Mouse (Mus musculus): Measurements from ENCODE around the gene Fuom.
A peak's percentile ranks its signal among the peaks of the same experiment; 100 is the strongest.

The Fuom gene

DNA sequence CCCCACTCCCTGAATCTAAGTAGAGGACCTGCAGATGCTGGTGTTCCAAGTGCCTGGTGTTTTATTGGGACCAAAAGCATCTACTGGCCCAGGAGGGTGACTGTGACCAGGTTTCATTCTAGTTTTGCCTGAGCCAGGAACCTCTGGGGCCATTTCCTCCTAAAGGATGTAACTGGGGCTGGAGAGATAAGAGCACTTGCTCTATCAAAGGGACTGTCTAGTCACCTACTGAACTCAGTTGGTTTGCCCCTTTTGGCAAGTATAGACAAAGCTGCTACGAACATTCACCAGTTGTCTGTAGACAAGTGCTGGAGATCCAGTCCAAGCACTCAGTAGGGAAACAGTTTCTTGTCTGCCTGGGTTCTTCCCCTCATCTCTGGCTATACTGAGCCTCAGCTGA lies 3.8 kb downstream of the Fuom start:
- DNase-seq = no peak

DNA sequence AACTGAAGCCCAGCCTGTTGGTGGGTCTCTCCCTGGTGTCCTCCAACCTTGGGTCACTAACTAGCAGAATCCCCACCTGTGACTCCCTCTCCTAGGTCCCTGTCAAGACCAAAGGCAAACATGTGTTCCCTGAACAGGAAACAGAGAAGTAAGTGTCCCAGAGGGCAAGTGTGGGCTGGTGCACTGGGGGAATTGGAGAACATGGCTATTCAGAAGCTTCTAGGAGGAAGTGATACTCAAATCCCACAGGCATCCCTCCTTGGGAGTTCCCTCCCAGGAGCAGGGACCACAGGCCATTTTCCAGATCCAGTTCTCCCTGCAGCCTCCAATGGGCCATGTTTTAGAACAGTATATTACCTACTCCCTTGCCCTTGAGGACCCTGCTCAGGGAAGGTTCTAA lies 6.2 kb downstream of the Fuom start:
- no peak for DNase-seq

- DNase-seq = no peak
Measured at GRCm38 (mm10) chr7:140095556-140095955, 6.7 kb downstream of the Fuom start.

GRCm38 (mm10) chr7:140094954-140095353 lies 7.3 kb downstream of the Fuom start:
- DNase-seq = no peak

DNA sequence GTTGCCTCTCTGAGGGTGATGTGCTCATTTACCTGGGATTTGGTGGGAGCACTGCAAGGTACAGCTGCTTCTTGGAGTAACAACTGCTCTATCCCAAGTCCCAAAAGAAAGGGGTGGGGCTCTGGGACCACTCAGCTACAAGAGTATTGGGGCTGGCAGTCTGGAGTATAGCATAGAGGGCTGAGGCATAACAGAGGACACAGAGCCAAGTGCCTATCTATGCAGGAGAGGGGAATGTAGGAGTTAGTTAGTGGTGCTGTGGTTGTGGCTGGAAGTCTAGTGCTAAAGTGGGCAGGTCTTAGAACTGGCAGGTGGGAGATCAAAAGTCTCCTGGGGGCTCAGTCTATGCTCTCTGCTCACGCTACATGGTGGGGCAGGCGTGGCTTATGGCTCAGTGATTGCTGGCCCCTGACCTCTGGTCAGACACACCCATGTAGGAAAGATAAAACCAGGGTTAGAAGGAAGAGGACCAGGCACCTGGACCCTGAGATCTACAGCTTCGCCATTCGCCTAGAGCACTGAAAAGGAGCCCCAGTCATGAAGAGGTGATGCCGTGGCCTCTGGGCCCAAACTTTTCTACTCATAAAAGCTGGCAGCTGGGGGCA lies 9.2 kb downstream of the Fuom start, which contains the start of gene Prap1:
Prap1 (plus strand) TSS at position 472 of the 605 bp plus-strand sequence.
- no peak for DNase-seq

DNA sequence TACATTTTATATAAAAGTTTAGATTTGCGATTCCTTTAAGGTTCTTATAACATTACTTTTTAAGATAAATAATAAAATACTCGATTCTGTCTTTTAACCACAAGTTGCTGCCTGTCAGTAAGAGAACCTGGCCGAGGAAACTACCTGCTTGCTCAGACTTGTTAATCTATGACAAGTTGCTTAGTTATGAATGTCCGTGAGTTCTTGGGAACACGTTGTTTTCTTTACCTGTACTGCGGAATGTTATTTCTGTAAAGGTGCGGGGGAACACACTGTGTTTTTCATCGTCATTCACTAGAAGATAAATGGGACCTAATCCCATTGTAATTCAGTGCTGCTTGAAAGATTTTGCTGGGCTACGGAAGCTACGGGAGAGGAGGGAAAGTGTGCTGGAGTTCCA lies 11.6 kb downstream of the Fuom start:
- DNase-seq = no peak

- peak; percentile 96 for DNase-seq
Measured at GRCm38 (mm10) chr7:140082242-140082678, 20.0 kb downstream of the Fuom start, which contains the start of gene Caly. Gene Caly (minus strand): TSS chr7:140082548.

- DNase-seq = peak; percentile 42
Measured at GRCm38 (mm10) chr7:140081408-140082241, 20.6 kb downstream of the Fuom start.

- peak; percentile 93 for DNase-seq
Measured at GRCm38 (mm10) chr7:140080503-140081156, 21.6 kb downstream of the Fuom start.

DNA sequence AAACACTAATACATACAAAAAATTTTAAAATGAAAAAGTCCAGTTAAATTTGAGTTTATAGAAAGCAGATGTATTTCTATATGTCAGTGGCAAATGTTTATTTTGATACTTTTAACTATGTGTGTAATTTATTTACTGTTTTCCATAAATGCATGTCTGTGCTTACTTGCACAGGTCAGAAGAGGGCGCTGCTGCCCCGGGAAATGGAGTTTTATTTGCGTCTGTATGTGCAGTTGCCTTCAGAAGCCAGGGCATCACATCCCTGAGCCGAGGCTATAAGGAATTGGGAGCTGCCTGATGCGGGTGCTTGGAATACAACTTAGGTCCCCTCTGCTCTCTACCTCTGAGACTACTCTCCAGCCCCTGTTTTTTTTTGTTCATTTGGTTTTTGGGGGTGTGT lies 23.5 kb downstream of the Fuom start:
- peak; percentile 49 for DNase-seq

DNA sequence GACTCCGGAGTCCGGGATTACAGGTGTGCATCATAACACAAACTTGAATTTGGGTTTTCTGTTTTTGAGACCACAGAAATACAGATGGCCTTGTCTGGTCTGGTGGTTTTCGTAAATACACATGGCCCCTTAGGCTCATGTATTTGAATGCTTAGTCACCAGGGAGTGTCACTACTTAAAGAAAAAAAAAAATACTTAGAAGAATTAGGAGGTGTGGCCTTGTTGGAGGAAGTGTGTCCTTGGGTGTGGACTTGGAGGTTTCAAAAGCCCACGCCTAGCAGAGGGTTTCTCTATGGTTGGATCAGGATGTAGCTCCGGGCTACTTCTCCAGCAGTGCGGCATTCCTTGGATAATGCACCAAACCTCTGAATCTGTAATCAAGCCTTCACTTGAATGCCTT lies 24.5 kb downstream of the Fuom start:
- no peak for DNase-seq

- no peak for DNase-seq
Measured at GRCm38 (mm10) chr7:140070042-140070711, 32.1 kb downstream of the Fuom start.

GRCm38 (mm10) chr7:140067397-140067796 lies 34.8 kb downstream of the Fuom start:
- no peak for DNase-seq

DNA sequence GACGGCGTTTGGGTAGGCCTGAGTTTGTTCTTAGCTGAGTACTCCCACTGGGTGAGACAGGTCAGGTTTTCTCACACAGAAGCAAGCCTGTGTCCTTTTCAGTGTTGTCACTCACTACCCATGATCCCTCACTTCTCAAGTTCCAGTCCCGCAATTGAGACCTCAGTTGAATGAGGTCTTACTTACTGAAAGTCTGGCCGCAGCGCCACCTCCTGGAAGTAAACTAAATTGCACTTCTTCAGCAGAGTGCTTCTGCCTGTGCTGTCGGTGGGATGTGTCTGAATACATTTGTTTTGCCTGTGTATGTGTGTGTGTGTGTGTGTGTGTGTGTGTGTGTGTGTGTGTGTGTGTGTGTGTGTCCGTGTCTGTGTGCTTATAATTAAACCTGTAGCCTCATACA lies 39.1 kb downstream of the Fuom start:
- DNase-seq = peak; percentile 68

DNA sequence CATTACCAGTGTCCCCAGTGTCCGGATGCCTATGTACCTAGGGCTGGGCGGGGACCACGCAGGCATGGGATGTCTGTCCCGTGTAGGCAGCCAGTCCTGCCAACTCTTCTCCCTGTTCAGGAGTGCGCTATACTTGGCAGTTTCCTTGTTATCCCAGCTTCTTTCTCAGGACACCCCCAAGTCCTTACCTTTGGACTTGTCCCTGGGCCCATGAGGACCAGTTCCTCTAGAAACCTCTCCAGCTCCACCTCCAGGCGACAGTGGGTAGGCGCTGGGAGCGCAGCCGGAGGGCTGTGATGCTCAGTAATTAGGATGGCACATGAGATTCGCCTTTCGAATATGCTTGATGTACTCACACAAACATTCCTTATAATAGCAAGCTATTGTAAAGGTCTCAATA lies 39.9 kb downstream of the Fuom start:
- DNase-seq = no peak

GRCm38 (mm10) chr7:140061832-140062130 lies 40.5 kb downstream of the Fuom start:
- DNase-seq = no peak

GRCm38 (mm10) chr7:140060936-140061831 lies 41.1 kb downstream of the Fuom start:
- no peak for DNase-seq

DNA sequence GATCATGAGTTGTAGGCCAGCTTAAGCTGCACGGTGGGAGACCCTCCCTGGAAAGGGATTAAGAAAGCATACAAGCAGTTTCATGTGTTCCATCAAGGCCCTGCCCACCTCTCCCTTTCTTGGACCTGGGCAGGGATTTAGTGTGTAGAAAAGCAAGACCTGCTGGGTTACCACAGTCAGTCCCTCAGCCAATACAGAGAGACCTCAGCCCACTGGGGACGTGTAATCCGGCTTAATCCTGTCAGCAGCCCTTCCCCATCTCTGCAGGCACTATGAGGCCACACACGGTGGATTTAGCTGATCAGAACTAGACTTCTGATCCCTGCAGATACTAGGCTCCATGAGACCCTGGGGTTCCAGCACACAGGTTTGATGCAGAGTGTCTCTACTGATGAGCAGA lies 42.6 kb downstream of the Fuom start:
- DNase-seq = no peak

- no peak for DNase-seq
Measured at GRCm38 (mm10) chr7:140058528-140058927, 43.7 kb downstream of the Fuom start.

DNA sequence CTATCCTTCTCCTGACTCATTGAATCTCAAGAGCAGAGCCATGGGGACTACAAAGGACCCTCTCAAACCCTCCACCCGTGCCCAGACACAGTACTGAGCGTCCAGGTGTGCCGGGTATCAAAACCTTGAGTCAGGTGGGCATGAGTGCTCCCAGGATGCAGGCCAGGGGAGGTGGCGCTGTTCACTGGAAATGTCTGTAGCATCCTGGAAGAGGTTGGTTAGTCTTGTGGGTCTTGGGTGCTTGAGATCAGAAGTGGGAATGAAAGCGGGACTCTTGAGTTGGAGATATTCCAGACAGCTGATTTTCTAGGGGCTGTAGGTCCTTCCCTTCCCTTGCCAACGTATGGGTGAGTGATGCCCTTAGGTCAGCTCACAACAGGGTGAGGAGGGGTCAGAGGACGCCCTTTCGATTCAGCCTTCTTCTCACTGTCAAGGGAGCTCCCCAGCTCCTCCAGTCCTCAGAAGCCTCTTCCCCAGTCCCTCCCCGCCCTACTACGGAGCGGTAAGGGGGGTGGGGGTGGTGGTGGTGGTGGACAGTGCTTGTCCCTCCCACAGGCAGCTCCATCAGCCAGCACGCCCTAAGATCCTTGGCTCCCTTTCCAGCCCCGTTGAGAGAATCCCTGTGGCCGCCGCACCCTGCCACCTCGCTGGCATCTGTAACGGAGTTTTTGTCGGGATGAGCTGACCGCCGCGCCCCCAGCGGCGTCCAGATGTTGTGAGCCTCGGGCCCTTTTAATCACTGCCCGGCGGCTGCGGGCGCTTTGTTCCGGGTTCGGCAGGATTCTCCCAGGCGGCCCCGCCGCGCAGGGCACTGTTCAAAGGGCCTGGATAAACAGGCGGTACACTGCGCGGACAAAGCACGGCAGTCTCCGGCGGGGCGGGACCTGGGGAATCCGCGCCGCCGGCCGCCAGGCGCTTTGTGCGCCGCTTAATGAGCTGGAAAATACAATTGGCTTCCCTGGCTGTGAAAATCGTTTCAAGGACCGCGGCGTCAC lies 44.5 kb downstream of the Fuom start:
- no peak for DNase-seq

DNA sequence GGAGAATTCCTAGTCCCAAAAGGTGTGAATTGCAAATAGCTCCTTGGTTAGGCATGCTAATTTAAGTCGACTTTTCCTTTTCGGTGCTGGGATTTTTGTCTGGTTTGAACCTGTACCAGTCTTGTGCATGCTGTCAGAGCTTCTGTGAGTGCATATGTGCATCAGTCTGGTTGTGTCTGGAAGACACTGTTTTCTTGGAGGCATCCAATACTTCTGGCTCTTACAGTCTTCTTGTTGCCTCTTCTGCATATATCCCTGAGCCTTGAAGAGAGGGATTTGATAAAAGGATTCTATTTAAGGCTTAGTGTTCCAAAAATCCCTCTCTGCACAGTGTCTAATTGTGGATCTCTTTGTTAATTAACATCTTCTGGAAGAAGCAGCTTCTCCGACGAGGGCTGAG lies 48.1 kb downstream of the Fuom start:
- peak; percentile 48 for DNase-seq

Measured in layer of hippocampus, adult 9-11 months (tissue).